Mouse (Mus musculus) megakaryocyte, embryonic 14.5 days (primary cell): Measurements from ENCODE around the gene Rgs12.

ENCODE experiments used
- FLI1 ChIP-seq: IDR thresholded peaks from 2 replicates; pipeline ENCODE4 v1.6.1; 2012; ENCODE audit warnings: low read length, inconsistent platforms, mixed read lengths
- GATA1 ChIP-seq: IDR thresholded peaks from 3 replicates; pipeline ENCODE4 v1.6.1; 2012; ENCODE audit warnings: mixed read lengths, low read length, inconsistent platforms, borderline replicate concordance

DNA sequence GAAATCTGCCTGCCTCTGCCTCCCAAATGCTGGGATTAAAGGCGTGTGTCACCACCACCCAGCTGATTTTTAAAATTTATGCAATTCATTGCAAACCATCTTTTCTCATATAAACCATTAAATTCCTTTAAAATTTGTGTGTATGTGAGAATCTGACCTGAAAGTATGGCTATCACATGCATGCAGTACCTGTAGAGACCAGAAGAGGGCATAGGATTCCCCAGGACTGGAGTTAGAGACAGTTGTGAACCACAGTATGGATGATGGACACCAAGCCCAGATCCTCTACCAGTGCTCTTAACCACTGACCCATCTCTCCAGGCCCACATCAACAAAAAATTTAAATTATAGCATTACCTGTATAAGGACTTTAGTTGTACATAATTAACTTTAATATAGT lies 15.8 kb upstream of the Rgs12 start:
- no peak for TF ChIP-seq GATA1
- TF ChIP-seq FLI1 = no peak
